Mouse (Mus musculus) heart, embryonic 11.5 days (tissue): ENCODE measurements at regions not wholly inside any gene's neighbourhood (a gene's known extent, or its start where the extent isn't known, plus 50 kb on each side); places are given as distances from the start of the nearest gene placed in this dataset.

Experiments used
- ATAC-seq: fragments of 200-750 bp; cut with Nextera tagmentation; replicated peaks from 2 replicates; pipeline ENCODE4 v1.8.0; 2017; ENCODE audit warnings: moderate library complexity; ENCODE audit not compliant: insufficient number of reproducible peaks, low FRiP score, low TSS enrichment
- H3K27ac ChIP-seq: fragments of 300-500 bp; sonication (generic); 2 replicates; pipeline ENCODE4 v1.5.1; 2014; ENCODE audit warnings: mild to moderate bottlenecking, low read depth, low read length
- H3K27me3 ChIP-seq: fragments of 300-500 bp; sonication (generic); 2 replicates; pipeline ENCODE4 v1.6.1; 2014; ENCODE audit warnings: mild to moderate bottlenecking, low read length, mixed read lengths; ENCODE audit not compliant: control insufficient read depth, insufficient read depth
- H3K36me3 ChIP-seq: fragments of 300-500 bp; sonication (generic); 2 replicates; pipeline ENCODE4 v1.6.1; 2014; ENCODE audit warnings: mild to moderate bottlenecking, low read length, moderate library complexity, mixed read lengths; ENCODE audit not compliant: control insufficient read depth, insufficient read depth
- H3K4me1 ChIP-seq: fragments of 300-500 bp; sonication (generic); 2 replicates; pipeline ENCODE4 v1.6.1; 2014; ENCODE audit warnings: low read length; ENCODE audit not compliant: control insufficient read depth, insufficient read depth
- H3K4me2 ChIP-seq: fragments of 300-500 bp; sonication (generic); 2 replicates; pipeline ENCODE4 v1.6.1; 2014; ENCODE audit warnings: mild to moderate bottlenecking, moderate library complexity
- H3K4me3 ChIP-seq: fragments of 300-500 bp; sonication (generic); 2 replicates; pipeline ENCODE4 v1.5.1; 2014; ENCODE audit warnings: low read depth, low read length
- H3K9ac ChIP-seq: fragments of 300-500 bp; sonication (generic); 2 replicates; pipeline ENCODE4 v1.6.1; 2014; ENCODE audit warnings: mild to moderate bottlenecking, low read depth, low read length, moderate library complexity
- H3K9me3 ChIP-seq: fragments of 300-500 bp; sonication (generic); replicated peaks from 2 replicates; pipeline ENCODE4 v1.6.1; 2016; ENCODE audit warnings: low read length; ENCODE audit not compliant: control insufficient read depth
- WGBS: fragments of 180-500 bp; shearing (Covaris S2); extraction: QIAGEN DNeasy Blood & Tissue Kit; methylation state at CpG from one replicate; pipeline ENCODE4 v1.1.7; 2014; ENCODE audit not compliant: insufficient replicate concordance; 5-methylcytosine and 5-hydroxymethylcytosine counted together

DNA sequence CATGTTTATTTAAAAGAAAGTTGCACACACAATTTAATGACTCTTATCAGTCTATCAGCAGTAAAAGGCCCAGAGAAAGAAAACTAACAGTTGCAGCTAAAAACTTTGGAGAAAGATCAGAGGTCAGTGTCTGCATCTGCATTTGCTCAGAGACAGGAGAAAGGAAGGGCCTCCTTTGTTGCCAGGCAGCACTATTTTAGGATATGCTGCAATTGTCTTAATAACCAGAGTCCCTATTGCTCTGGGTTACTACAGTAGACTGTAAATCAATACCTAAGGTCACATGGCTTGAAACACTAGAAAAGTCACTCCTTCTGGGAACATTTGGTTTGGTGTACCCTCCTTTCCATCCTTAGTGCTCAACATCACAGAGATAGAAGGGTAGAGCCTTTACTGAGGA, 175.7 kb downstream of the Hdgfl1 start:
- H3K27me3 ChIP-seq: no peaks in the 10 kb centered on the region
- no peak overlapping the region for H3K9ac ChIP-seq
- H3K36me3 ChIP-seq: no peaks in the 10 kb centered on the region
- H3K9me3 ChIP-seq: no peaks in the 10 kb centered on the region
- H3K4me1 ChIP-seq: no peaks in the 10 kb centered on the region
- no peak overlapping the region for H3K27ac ChIP-seq
- ATAC-seq: no peak
- H3K4me3 ChIP-seq: no peak overlapping the region
- H3K4me2 ChIP-seq: no peak overlapping the region

- H3K4me1 ChIP-seq: no peaks in the 10 kb centered on the region
- ATAC-seq: no peak
- H3K4me2 ChIP-seq: no peak overlapping the region
- H3K36me3 ChIP-seq: no peaks in the 10 kb centered on the region
- H3K4me3 ChIP-seq: no peak overlapping the region
- H3K9ac ChIP-seq: no peak overlapping the region
- no peak overlapping the region for H3K27ac ChIP-seq
- 90% methylated on average over 1 of the region's 1 CpGs for WGBS
- H3K27me3 ChIP-seq: no peaks in the 10 kb centered on the region
- no peaks in the 10 kb centered on the region for H3K9me3 ChIP-seq
These were observed 176.2 kb downstream of the Hdgfl1 start for GRCm38 (mm10) chr13:26593750-26594149.

DNA sequence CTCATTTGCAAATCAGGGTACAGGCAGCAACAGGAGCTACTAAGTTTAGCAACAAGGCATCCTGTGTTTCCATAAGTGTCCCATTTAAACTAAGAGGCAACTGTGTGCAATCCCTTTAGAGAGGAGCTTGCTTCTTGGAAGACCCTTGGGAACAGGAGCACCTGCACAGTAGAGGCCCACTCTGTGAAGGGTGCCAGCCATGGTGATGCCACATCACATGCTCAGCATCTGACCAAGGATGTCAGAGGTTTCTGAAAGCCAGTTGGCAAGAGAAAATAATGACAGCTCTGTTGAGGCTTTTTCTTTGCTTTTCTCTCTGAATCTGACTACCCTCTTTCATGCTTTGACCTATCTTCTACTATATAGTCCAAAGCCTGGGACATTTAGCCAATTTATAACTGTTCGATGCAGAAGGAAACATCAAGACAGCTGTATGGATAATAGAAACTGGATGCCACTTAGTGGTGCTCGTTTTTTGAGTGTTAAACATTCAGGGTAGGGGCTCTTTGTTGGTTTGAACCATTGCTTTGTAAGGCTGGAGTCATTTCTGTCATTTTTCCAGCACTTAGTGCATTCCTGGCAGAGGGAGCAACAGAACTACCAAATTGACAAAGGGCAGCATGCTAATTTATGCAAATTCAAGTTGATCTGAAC, 193.9 kb downstream of the Hdgfl1 start:
- WGBS: 62% methylated on average over 2 of the region's 2 CpGs
- Histone ChIP-seq H3K27ac (no peak overlapping the region), H3K9me3 (no peaks in the 10 kb centered on the region), H3K4me1 (no peaks in the 10 kb centered on the region), H3K27me3 (no peaks in the 10 kb centered on the region), H3K9ac (no peak overlapping the region), H3K36me3 (no peaks in the 10 kb centered on the region), H3K4me2 (no peak overlapping the region), H3K4me3 (no peak overlapping the region)
- no peak for ATAC-seq

GRCm38 (mm10) chr13:26569422-26569821, 200.5 kb downstream of the Hdgfl1 start:
- 67% methylated on average over 4 of the region's 4 CpGs for WGBS
- Histone ChIP-seq H3K9me3 (no peaks in the 10 kb centered on the region), H3K4me1 (no peaks in the 10 kb centered on the region), H3K9ac (no peak overlapping the region), H3K36me3 (no peaks in the 10 kb centered on the region), H3K27me3 (no peaks in the 10 kb centered on the region), H3K4me3 (no peak overlapping the region), H3K4me2 (no peak overlapping the region), H3K27ac (no peak overlapping the region)
- no peak for ATAC-seq

DNA sequence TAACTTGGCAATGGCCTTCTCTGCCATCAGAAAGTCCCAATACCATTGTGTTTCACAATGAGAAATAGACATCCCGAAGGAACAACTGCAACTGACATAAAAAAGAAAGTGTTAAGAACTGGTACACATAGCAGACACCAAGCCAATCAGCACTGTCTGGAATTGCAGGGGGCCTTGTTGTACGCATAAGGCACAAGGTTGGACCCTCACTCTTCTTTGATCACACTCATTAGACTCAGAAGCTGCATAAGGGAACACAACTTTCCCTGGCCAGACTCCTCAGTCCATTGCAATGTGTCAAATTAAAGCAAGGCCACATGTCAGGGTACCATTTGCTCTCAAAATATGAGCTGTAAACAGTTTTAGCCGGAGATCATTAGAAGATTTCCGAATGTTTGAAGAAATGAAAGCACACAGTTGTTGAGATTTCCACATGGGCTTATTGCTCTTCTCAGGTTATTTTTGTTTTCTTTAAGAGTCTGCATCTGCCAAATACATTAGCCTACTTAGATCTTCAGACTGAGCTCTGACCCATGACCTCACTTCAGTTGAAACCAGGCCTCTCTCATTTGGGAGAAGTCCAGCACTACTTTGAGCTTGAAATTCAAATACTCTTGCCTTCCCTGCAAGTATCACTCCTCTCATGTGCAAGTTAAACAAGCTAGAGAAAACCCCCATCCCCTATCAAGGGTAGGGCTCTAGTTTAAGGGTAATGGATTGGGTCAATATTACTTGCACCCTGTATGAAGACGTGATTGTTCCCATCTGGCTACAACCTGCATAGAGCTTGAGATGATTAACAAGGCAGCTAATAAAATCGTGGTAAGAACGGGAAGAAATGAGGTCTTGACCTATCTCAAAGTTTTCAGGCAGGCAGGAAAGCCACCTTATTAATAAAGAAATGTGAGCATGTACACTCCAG, 204.8 kb downstream of the Hdgfl1 start:
- H3K4me2 ChIP-seq: no peak overlapping the region
- no peak overlapping the region for H3K4me3 ChIP-seq
- no peaks in the 10 kb centered on the region for H3K9me3 ChIP-seq
- WGBS: 73% methylated on average over 7 of the region's 7 CpGs
- H3K4me1 ChIP-seq: no peaks in the 10 kb centered on the region
- no peak for ATAC-seq
- H3K36me3 ChIP-seq: no peaks in the 10 kb centered on the region
- H3K27ac ChIP-seq: no peak overlapping the region
- no peaks in the 10 kb centered on the region for H3K27me3 ChIP-seq
- no peak overlapping the region for H3K9ac ChIP-seq

DNA sequence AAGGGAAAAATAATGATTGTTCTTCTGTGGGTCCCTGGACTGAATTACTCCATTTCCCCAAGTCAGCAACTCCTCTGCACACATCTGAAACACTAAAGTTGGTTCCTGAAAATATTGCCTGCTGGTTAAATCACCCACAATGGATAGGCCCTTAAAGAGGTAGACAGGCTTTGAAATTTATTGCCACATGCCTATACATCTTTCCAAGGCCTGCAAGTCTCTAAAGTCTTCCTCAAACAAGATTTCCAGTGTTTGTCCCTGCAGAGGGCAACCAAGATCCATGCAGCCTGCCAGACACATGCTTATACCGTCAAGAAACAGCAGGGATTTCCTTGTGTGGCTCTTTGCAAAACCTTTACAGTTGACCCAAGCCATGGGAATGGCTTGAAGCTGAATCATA, 211.6 kb downstream of the Hdgfl1 start:
- no peak for ATAC-seq
- H3K36me3 ChIP-seq: no peaks in the 10 kb centered on the region
- WGBS: 46% methylated on average over 1 of the region's 1 CpGs
- H3K9me3 ChIP-seq: no peaks in the 10 kb centered on the region
- no peak overlapping the region for H3K4me2 ChIP-seq
- H3K27ac ChIP-seq: no peak overlapping the region
- H3K4me3 ChIP-seq: no peak overlapping the region
- no peaks in the 10 kb centered on the region for H3K27me3 ChIP-seq
- no peak overlapping the region for H3K9ac ChIP-seq
- H3K4me1 ChIP-seq: no peaks in the 10 kb centered on the region

GRCm38 (mm10) chr13:26554266-26554665, 215.7 kb downstream of the Hdgfl1 start:
- Histone ChIP-seq H3K36me3 (no peaks in the 10 kb centered on the region), H3K4me3 (no peak overlapping the region), H3K27me3 (no peaks in the 10 kb centered on the region), H3K9me3 (no peaks in the 10 kb centered on the region), H3K4me2 (no peak overlapping the region), H3K27ac (no peak overlapping the region), H3K4me1 (no peaks in the 10 kb centered on the region), H3K9ac (no peak overlapping the region)
- no peak for ATAC-seq
- WGBS: 70% methylated on average over 6 of the region's 6 CpGs

DNA sequence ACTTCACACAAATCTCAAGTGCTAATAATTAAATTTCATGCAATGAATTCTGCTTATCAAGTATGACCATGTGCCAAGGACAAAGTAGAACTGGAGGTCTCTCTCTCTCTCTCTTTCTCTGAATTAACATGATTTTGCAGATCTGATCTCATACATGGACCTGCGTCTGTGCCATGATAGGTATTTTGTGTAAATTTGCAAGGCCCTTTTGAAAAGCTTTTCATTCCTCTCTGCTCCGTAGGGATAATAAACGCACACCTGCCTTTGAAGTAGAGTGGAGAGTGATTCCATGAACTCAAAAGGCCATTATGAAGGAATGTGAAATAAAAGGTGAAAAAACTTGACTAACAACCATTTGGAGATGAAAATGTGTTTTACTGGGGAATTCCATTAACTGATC, 217.8 kb downstream of the Hdgfl1 start:
- 78% methylated on average over 3 of the region's 3 CpGs for WGBS
- no peaks in the 10 kb centered on the region for H3K27me3 ChIP-seq
- H3K36me3 ChIP-seq: no peaks in the 10 kb centered on the region
- no peaks in the 10 kb centered on the region for H3K9me3 ChIP-seq
- no peak overlapping the region for H3K4me3 ChIP-seq
- ATAC-seq: no peak
- H3K9ac ChIP-seq: no peak overlapping the region
- H3K4me1 ChIP-seq: no peaks in the 10 kb centered on the region
- H3K27ac ChIP-seq: no peak overlapping the region
- H3K4me2 ChIP-seq: no peak overlapping the region

DNA sequence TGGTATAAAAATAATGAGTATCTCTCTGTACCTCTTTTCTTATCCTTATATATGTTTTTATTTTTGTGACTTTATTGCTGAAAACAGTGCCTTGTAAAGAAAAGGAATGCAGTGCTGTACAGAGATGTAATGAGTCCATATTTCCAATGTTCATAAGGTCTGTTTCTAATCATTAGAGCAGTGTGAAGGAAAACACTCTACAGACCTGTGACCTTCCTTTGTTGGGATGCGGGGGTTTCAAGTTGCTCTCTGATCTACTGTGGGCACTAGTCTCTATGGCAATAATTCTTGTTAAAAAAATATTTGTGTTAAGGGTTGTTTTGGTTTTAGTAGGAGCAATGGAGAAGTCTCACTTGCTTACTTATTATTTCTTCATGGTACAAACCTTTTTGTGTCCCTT, 231.0 kb downstream of the Hdgfl1 start:
- no peak for ATAC-seq
- WGBS: 65% methylated on average over 1 of the region's 1 CpGs

More for the DNA sequence above, 231.0 kb downstream of the Hdgfl1 start:
- Histone ChIP-seq H3K36me3 (no peaks in the 10 kb centered on the region), H3K4me3 (no peak overlapping the region), H3K4me1 (no peaks in the 10 kb centered on the region), H3K27ac (no peak overlapping the region), H3K4me2 (no peak overlapping the region), H3K9ac (no peak overlapping the region), H3K27me3 (no peaks in the 10 kb centered on the region), H3K9me3 (no peaks in the 10 kb centered on the region)
